Mouse (Mus musculus) kidney, adult 2 months (tissue): ENCODE data around the gene Dnlz. TPM values are rescaled to one million over a fixed set of nuclear protein-coding genes. Genes with fewer than 3 reads are reported as not detected.

Experiments
- DNase-seq: peaks from one replicate; pipeline ENCODE4 v3.0.0; 2021
- H3K27ac ChIP-seq: fragments of 200-500 bp; 2 replicates; pipeline ENCODE4 v1.5.1; 2012; ENCODE audit warnings: low read depth, low read length, control low read depth, inconsistent platforms; ENCODE audit not compliant: insufficient read depth
- H3K27me3 ChIP-seq: fragments of 200-500 bp; replicated peaks from 2 replicates; pipeline ENCODE4 v1.6.1; 2012; ENCODE audit warnings: mild to moderate bottlenecking, moderate library complexity, low read length, inconsistent platforms; ENCODE audit not compliant: control insufficient read depth, insufficient read depth
- H3K36me3 ChIP-seq: fragments of 200-500 bp; 2 replicates; pipeline ENCODE4 v1.6.1; 2012; ENCODE audit warnings: mild to moderate bottlenecking, moderate library complexity, low read length, inconsistent platforms; ENCODE audit not compliant: control insufficient read depth, insufficient read depth
- H3K4me1 ChIP-seq: fragments of 200-500 bp; 2 replicates; pipeline ENCODE4 v1.6.1; 2011; ENCODE audit warnings: low read length; ENCODE audit not compliant: control insufficient read depth, insufficient read depth
- H3K4me3 ChIP-seq: fragments of 200-500 bp; 2 replicates; pipeline ENCODE4 v1.5.1; 2011; ENCODE audit warnings: mild to moderate bottlenecking, low read depth, low read length, control low read depth; ENCODE audit not compliant: insufficient read depth
- CTCF ChIP-seq: fragments of 200-500 bp; conservative IDR thresholded peaks from 2 replicates; pipeline ENCODE4 v1.5.1; 2011; ENCODE audit warnings: low read depth, mild to moderate bottlenecking, control low read depth, low read length, moderate library complexity, mixed read lengths; ENCODE audit not compliant: insufficient read depth, insufficient read length
- POLR2A ChIP-seq: fragments of 200-500 bp; IDR thresholded peaks from one replicate; pipeline ENCODE4 v1.6.1; 2011; ENCODE audit warnings: low read depth, low read length, control low read depth
- WGBS: fragments of 180-500 bp; shearing (Covaris S2); methylation state at CpG from one replicate; pipeline ENCODE4 v1.1.7; 2018; 5-methylcytosine and 5-hydroxymethylcytosine counted together
- polyA plus RNA-seq: library from polyadenylated mRNA; depleted of rRNA; stranded (reverse); fragments of >200 nt; gene quantifications from 2 replicates; pipeline ENCODE4 v1.2.3, GENCODE M21; 2012

Dnlz gene
- polyA plus RNA-seq, 1 experiment = 28.8 TPM

- no peak for TF ChIP-seq POLR2A
- no peak for TF ChIP-seq CTCF
- Histone ChIP-seq H3K27me3 (no peaks in the 10 kb centered on the region), H3K36me3 (no peaks in the 10 kb centered on the region), H3K27ac (peak overlapping the region; percentile 84), H3K4me3 (no peak overlapping the region), H3K4me1 (no peaks in the 10 kb centered on the region; the same call in none of the 2 replicates)
- 56% methylated on average over 11 of the region's 11 CpGs for WGBS
- DNase-seq = peak; percentile 73
These were observed 9.1 kb downstream of the Dnlz start for GRCm38 (mm10) chr2:26342609-26343490.

GRCm38 (mm10) chr2:26342044-26342443 is 9.9 kb downstream of the Dnlz start:
- H3K4me3 ChIP-seq = no peak overlapping the region
- H3K27me3 ChIP-seq = no peaks in the 10 kb centered on the region
- 51% methylated on average over 10 of the region's 10 CpGs for WGBS
- peak overlapping the region; percentile 84 for H3K27ac ChIP-seq
- no peaks in the 10 kb centered on the region for H3K36me3 ChIP-seq
- no peaks in the 10 kb centered on the region; the same call in none of the 2 replicates for H3K4me1 ChIP-seq
- peak; percentile 58 for DNase-seq
- TF ChIP-seq POLR2A (no peak), CTCF (no peak)

- 74% methylated on average over 2 of the region's 2 CpGs for WGBS
- Histone ChIP-seq H3K27me3 (no peaks in the 10 kb centered on the region), H3K4me3 (no peak overlapping the region), H3K27ac (peak overlapping the region; percentile 84), H3K4me1 (no peaks in the 10 kb centered on the region; the same call in none of the 2 replicates), H3K36me3 (no peaks in the 10 kb centered on the region)
- peak; percentile 59 for DNase-seq
- no peak for TF ChIP-seq POLR2A
- no peak for TF ChIP-seq CTCF
These were observed 10.4 kb downstream of the Dnlz start for GRCm38 (mm10) chr2:26341510-26341981.

GRCm38 (mm10) chr2:26339204-26339551 is 12.7 kb downstream of the Dnlz start:
- DNase-seq = peak; percentile 57
- no peak for TF ChIP-seq POLR2A
- TF ChIP-seq CTCF = no peak
- Histone ChIP-seq H3K27ac (no peak overlapping the region), H3K36me3 (no peaks in the 10 kb centered on the region), H3K4me3 (no peak overlapping the region), H3K27me3 (no peaks in the 10 kb centered on the region), H3K4me1 (no peaks in the 10 kb centered on the region; the same call in none of the 2 replicates)
- WGBS = 59% methylated on average over 5 of the region's 5 CpGs

- TF ChIP-seq CTCF (no peak), POLR2A (no peak)
- Histone ChIP-seq H3K4me1 (no peaks in the 10 kb centered on the region; the same call in none of the 2 replicates), H3K36me3 (no peaks in the 10 kb centered on the region), H3K27me3 (no peaks in the 10 kb centered on the region), H3K27ac (no peak overlapping the region), H3K4me3 (no peak overlapping the region)
- no peak for DNase-seq
- 84% methylated on average over 9 of the region's 13 CpGs for whole genome bisulfite sequencing
These were observed 13.4 kb downstream of the Dnlz start for GRCm38 (mm10) chr2:26338302-26339203.

- WGBS = 77% methylated on average over 6 of the region's 6 CpGs
- no peak for TF ChIP-seq POLR2A
- TF ChIP-seq CTCF = no peak
These were observed 21.2 kb downstream of the Dnlz start for GRCm38 (mm10) chr2:26330702-26331101.

More at GRCm38 (mm10) chr2:26330702-26331101, 21.2 kb downstream of the Dnlz start:
- H3K4me1 ChIP-seq = no peaks in the 10 kb centered on the region
- no peaks in the 10 kb centered on the region for H3K27me3 ChIP-seq
- DNase-seq = no peak
- H3K4me3 ChIP-seq = no peak overlapping the region
- no peaks in the 10 kb centered on the region for H3K36me3 ChIP-seq
- H3K27ac ChIP-seq = no peak overlapping the region
